Mouse (Mus musculus) stomach, embryonic 16.5 days (tissue): ENCODE data around the gene Ism2. TPM values are rescaled to one million over a fixed set of nuclear protein-coding genes. Genes with fewer than 3 reads are reported as not detected.
A peak's percentile ranks its signal among the peaks of the same experiment; 100 is the strongest.
"Not testable (repeated sequence)": the region's sequence is repeated elsewhere in the genome, so short reads cannot be mapped to it uniquely, and the experiment has no call there.

Source experiments
- ATAC-seq: fragments of 200-750 bp; cut with Nextera tagmentation; 2 replicates; pipeline ENCODE4 v1.8.0; 2017; ENCODE audit warnings: moderate number of reproducible peaks, moderate TSS enrichment; ENCODE audit not compliant: insufficient read depth, low FRiP score
- H3K27ac ChIP-seq: fragments of 300-500 bp; sonication (generic); 2 replicates; pipeline ENCODE4 v1.5.1; 2014; ENCODE audit warnings: low read length
- H3K27me3 ChIP-seq: fragments of 300-500 bp; sonication (generic); 2 replicates; pipeline ENCODE4 v1.6.1; 2014; ENCODE audit warnings: low read length, control low read depth, mixed read lengths; ENCODE audit not compliant: control insufficient read depth, insufficient read depth
- H3K36me3 ChIP-seq: fragments of 300-500 bp; sonication (generic); 2 replicates; pipeline ENCODE4 v1.6.1; 2014; ENCODE audit warnings: low read length; ENCODE audit not compliant: control insufficient read depth, insufficient read depth
- H3K4me1 ChIP-seq: fragments of 300-500 bp; sonication (generic); 2 replicates; pipeline ENCODE4 v1.6.1; 2014; ENCODE audit warnings: low read length, control low read depth, mixed read lengths; ENCODE audit not compliant: control insufficient read depth, insufficient read depth
- H3K4me2 ChIP-seq: fragments of 300-500 bp; sonication (generic); 2 replicates; pipeline ENCODE4 v1.6.1; 2014; ENCODE audit warnings: low read depth, low read length, mixed read lengths
- H3K4me3 ChIP-seq: fragments of 300-500 bp; sonication (generic); replicated peaks from 2 replicates; pipeline ENCODE4 v1.5.1; 2014; ENCODE audit warnings: mild to moderate bottlenecking, low read length
- H3K9ac ChIP-seq: fragments of 300-500 bp; sonication (generic); 2 replicates; pipeline ENCODE4 v1.6.1; 2014; ENCODE audit warnings: low read length
- H3K9me3 ChIP-seq: fragments of 300-500 bp; sonication (generic); replicated peaks from 2 replicates; pipeline ENCODE4 v1.6.1; 2016; ENCODE audit warnings: low read length, control low read depth; ENCODE audit not compliant: control insufficient read depth
- WGBS: fragments of 180-500 bp; shearing (Covaris S2); extraction: QIAGEN DNeasy Blood & Tissue Kit; methylation state at CpG from one replicate; pipeline ENCODE4 v1.1.7; 2014; 5-methylcytosine and 5-hydroxymethylcytosine counted together
- polyA plus RNA-seq: library from polyadenylated mRNA; unstranded; fragments of >200 nt; fragmentation: Nextera tagmentation; extraction: Ambion mirVana; gene quantifications from 2 replicates; pipeline ENCODE4 v1.2.1, GENCODE M21; 2015

Ism2 gene
- polyA plus RNA-seq, 1 experiment from 2014 or later, result 0.53 TPM

DNA sequence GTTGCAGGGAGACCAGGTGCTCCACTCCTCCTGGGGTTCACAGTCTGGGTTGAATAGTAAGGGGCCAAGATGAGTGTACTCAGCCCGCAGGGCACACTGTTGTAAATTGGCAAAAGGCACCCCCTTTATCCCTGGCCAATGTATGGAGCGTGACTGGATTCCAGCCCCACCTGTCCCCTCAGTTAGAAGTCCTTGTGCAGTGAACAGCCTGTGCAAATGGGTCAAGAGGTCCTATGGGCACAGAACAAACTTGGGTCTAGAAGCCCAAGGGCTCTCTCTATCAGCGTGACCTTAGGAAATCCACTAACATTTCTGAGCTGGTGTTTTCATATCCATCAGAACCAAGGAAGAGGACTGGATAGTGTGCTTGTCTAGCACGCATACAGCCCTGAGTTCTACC is 16.8 kb downstream of the Ism2 start:
- H3K4me1 ChIP-seq, result peaks cover 5% of the 10 kb centered on the region; the same call in 1 of the 2 replicates
- no peaks in the 10 kb centered on the region for H3K9me3 ChIP-seq
- H3K27me3 ChIP-seq, result no peaks in the 10 kb centered on the region
- no peak overlapping the region for H3K27ac ChIP-seq
- H3K36me3 ChIP-seq, result no peaks in the 10 kb centered on the region
- no peak overlapping the region for H3K4me3 ChIP-seq
- WGBS, result 94% methylated on average over 4 of the region's 4 CpGs
- no peak overlapping the region for H3K9ac ChIP-seq
- no peak for ATAC-seq
- H3K4me2 ChIP-seq, result no peak overlapping the region

DNA sequence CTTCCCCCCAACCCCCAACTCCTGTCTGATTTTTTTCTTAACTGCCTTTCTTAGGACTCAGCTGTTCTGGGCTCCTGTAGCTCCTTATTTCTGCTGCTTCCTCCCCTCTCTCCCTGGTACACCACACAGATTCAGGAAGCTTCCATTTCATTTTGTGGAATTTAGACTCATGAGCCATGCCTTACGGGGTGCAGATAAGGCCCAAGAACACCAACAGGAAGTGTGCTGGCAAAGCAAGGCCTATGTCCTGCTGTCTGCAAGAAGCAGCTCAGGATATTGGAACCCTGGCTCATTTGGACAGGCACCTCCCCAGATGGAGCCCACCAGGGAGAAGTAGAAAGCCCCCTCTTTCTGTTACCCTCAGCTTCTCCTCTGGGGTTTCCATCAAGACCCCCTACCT is 17.7 kb downstream of the Ism2 start:
- no peak overlapping the region for H3K27ac ChIP-seq
- 77% methylated on average over 1 of the region's 1 CpGs for WGBS
- no peaks in the 10 kb centered on the region for H3K36me3 ChIP-seq

DNA sequence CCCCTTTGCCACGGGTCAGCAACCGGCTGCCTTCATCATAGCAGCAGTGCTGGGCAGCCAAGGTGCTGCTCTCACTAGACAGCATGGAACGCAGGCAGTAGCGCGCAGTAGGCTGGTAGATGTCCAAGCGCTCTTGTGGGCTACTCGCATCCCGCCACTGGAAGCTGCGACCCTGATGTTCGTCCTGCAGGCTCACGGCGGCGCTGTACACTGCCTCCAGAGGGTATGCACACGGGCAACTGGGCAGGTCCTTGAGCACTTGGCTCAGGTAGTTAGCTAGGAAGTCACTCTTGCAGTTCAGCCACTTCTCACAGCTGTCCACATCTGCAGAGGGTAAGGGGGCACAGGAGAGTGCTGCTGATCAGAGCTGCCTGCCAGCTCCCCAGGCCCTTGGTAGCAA is 19.6 kb downstream of the Ism2 start:
- H3K4me3 ChIP-seq, result no peak overlapping the region
- no peak overlapping the region for H3K27ac ChIP-seq
- H3K9ac ChIP-seq, result no peak overlapping the region
- H3K4me2 ChIP-seq, result no peak overlapping the region
- H3K27me3 ChIP-seq, result no peaks in the 10 kb centered on the region
- H3K4me1 ChIP-seq, result peaks cover 5% of the 10 kb centered on the region; the same call in 1 of the 2 replicates
- no peak for ATAC-seq
- 0 out of 2 replicates have a peak, but pooled peaks cover 6% of the 10 kb centered on the region for H3K36me3 ChIP-seq
- 53% methylated on average over 14 of the region's 14 CpGs for WGBS
- no peaks in the 10 kb centered on the region for H3K9me3 ChIP-seq

More for the DNA sequence above, 17.7 kb downstream of the Ism2 start:
- Histone ChIP-seq H3K4me3 (no peak overlapping the region), H3K4me1 (peaks cover 5% of the 10 kb centered on the region; the same call in 1 of the 2 replicates), H3K9ac (no peak overlapping the region), H3K27me3 (no peaks in the 10 kb centered on the region), H3K9me3 (no peaks in the 10 kb centered on the region), H3K4me2 (no peak overlapping the region)
- ATAC-seq, result no peak

DNA sequence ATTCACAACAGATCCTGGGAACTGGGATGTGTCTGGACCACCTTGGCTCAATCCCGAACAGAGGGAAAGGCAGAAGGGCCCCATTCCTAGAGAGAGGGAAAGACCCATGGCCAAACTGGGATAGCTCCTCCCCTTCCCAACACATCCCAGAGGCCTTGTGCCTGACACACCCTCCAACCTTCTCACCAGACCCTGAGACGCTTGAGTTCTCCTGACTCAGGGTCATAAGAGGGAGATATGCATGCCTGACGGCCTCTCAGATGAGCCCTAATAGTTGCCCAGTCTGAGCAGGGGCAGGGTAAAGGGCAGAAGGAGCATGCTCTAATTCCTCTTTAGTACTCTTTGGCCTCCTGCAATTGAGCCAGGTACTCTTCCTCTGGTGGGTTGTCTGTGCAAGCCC is 20.2 kb downstream of the Ism2 start:
- Histone ChIP-seq H3K36me3 (0 out of 2 replicates have a peak, but pooled peaks cover 8% of the 10 kb centered on the region), H3K4me1 (peaks cover 5% of the 10 kb centered on the region; the same call in 1 of the 2 replicates), H3K4me3 (no peak overlapping the region), H3K9me3 (no peaks in the 10 kb centered on the region), H3K27ac (no peak overlapping the region), H3K9ac (no peak overlapping the region), H3K4me2 (no peak overlapping the region), H3K27me3 (no peaks in the 10 kb centered on the region)
- WGBS, result 60% methylated on average over 3 of the region's 3 CpGs
- peak; percentile 18; the same call in 1 of the 2 replicates for ATAC-seq

DNA sequence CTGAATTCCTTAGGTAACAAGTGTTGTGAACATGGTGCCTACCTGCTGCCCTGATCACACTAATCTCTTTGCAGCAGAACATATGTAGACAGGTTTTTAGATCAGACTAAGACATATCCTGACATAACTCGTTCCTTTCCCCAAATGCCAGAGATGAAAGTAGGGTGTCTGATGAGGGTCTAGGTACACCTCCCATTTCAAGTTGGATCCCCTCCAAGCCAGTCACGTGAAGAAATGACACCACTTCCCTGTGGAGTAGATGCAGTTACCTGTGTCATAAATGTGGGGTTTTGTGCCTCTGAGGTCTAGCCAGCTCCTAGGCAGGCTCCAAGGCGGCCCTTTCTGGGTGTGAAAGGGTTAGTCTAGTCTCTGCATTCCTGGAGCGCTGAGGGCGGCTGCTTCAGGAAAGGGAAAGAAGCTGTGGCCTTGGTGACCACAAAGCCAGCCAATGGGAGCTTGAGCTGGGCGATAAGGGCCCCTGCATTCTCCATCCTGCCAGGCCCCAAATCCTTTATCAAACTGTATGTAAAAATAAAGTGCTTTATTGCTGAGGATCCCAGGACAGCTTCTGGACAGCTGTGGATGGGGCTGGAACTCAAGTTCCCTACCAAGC is 21.3 kb downstream of the Ism2 start:
- Histone ChIP-seq H3K9me3 (no peaks in the 10 kb centered on the region), H3K36me3 (peaks cover 11% of the 10 kb centered on the region; the same call in 1 of the 2 replicates), H3K4me3 (no peak overlapping the region), H3K4me2 (no peak overlapping the region), H3K27ac (no peak overlapping the region), H3K4me1 (peaks cover 5% of the 10 kb centered on the region; the same call in 1 of the 2 replicates), H3K27me3 (no peaks in the 10 kb centered on the region), H3K9ac (no peak overlapping the region)
- ATAC-seq, result peak; percentile 34; the same call in 1 of the 2 replicates
- whole genome bisulfite sequencing, result 11% methylated on average over 6 of the region's 6 CpGs

DNA sequence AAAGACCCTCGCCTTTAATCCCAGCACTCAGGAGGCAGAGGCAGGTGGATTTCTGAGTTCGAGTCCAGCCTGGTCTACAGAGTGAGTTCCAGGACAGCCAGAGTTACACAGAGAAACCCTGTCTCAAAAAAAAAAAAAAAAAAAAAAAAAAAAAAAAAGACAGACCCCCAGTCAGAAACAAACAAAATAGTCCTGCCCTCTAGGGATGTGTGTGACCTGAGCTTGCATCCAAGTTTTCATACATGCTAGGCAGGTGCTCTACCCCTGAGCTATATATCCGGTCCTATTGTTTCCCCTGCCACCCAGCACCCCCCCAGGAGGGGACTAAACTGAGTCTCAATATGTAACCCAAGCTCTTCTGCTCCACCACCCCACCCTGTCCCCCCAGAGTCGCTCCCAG is 22.3 kb downstream of the Ism2 start:
- not testable (repeated sequence) for H3K4me1 ChIP-seq, H3K9me3 ChIP-seq, H3K9ac ChIP-seq, H3K4me2 ChIP-seq, H3K27me3 ChIP-seq, H3K4me3 ChIP-seq, H3K27ac ChIP-seq, ATAC-seq
- 81% methylated on average over 4 of the region's 4 CpGs for WGBS
- peaks cover 19% of the 10 kb centered on the region; the same call in 1 of the 2 replicates for H3K36me3 ChIP-seq

DNA sequence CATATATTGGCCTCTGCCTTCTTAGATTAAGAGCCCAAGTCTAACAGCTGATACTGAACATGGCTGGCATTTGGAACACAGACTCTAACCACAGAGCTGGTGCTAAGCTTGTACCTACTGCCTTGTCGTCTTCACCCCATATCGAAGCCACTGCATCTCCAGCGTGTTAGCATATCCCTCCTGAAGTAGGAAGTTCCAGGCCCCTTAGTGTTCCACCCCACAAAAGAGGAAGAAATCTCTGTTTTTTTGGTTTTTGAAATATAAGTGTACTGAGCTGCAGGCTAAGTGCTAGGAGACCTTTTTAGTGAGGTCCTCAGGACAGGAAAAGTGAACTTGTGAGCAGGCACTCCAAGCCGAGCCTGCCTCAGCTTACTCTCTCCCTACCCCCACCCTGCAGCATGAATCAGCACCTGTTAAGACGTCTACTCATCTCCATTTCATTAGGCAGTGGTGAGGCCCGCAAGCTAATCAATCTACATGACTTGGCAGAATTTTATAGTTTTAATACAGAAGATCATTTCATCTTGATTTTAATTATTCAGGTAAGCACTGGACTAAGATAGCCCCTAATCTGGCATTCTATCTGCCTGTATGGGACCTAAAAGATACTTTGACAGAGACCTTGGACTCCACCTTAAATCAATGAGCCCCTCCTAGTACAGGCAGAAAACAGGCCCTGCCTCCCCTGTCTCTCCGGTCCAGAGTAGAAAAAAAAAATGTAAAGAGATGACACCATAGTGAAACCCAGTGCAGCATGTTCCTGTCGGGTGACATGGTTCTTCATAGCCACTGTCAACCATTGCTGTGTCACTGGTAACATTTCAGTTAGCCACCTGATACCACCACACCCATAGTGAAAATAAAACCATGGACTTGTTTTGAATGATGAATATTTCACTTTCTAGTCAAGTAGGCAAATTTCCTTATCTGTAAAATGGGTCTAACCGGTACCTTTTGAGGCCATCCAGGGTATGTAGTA is 24.4 kb downstream of the Ism2 start:
- Histone ChIP-seq H3K27me3 (no peaks in the 10 kb centered on the region), H3K36me3 (peaks cover 22% of the 10 kb centered on the region; the same call in 1 of the 2 replicates), H3K9ac (no peak overlapping the region), H3K4me1 (peaks cover 5% of the 10 kb centered on the region; the same call in 1 of the 2 replicates), H3K4me2 (no peak overlapping the region), H3K9me3 (no peaks in the 10 kb centered on the region), H3K4me3 (no peak overlapping the region), H3K27ac (peak overlapping the region; percentile 10; the same call in 1 of the 2 replicates)
- no peak for ATAC-seq
- 86% methylated on average over 9 of the region's 9 CpGs for WGBS

DNA sequence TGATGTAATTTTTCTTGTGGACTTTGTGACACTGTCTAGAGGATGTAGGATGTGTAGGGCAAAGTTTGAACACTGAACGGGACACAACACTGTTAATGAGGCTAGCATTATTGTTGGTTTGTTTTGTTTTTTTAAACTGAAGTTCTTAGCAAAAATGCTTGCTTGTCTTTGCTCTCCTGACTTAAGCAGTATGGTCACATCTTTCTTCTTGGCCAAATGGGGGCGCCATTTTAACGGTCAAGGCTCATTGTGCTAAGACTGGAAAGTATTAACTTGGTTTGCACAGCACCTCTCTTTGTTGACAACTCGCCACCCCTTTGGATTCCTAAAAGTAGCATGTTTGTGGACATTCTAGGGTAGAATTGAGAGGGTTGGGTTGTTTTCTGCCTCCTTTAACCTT is 31.8 kb downstream of the Ism2 start:
- WGBS, result 20% methylated on average over 4 of the region's 4 CpGs
- Histone ChIP-seq H3K9me3 (no peaks in the 10 kb centered on the region), H3K9ac (peak overlapping the region; percentile 28; the same call in 1 of the 2 replicates), H3K27ac (no peak overlapping the region), H3K4me1 (peaks cover 9% of the 10 kb centered on the region), H3K27me3 (no peaks in the 10 kb centered on the region), H3K36me3 (peaks cover 14% of the 10 kb centered on the region), H3K4me3 (peak overlapping the region; percentile 89), H3K4me2 (peak overlapping the region; percentile 68)
- ATAC-seq, result no peak
